Mouse (Mus musculus): Measurements from ENCODE around the gene Adcy7. TPM values are rescaled to one million over a fixed set of nuclear protein-coding genes. Genes with fewer than 3 reads are reported as not detected.

Adcy7 gene
- 2.1 TPM in 2 replicates for polyA plus RNA-seq (2015; fragmentation: Nextera tagmentation; extraction: Ambion mirVana)

GRCm38 (mm10) chr8:88272231-88273050, at the start of gene Adcy7:
Adcy7 (plus strand) TSS chr8:88272403.
- 0 out of 2 replicates have a peak, but pooled peaks have one; percentile 47 for ATAC-seq
- peaks cover 10% of the 10 kb centered on the region for H3K4me1 ChIP-seq (replicated peaks; ENCODE audit: control insufficient read depth, insufficient read depth, low read length)
- H3K9ac ChIP-seq (replicated peaks; ENCODE audit: low read depth, low read length), result peak within 1 kb of the TSS; percentile 59
- H3K27me3 ChIP-seq (replicated peaks; ENCODE audit: control insufficient read depth, insufficient read depth, low read length), result no peaks in the 10 kb centered on the region; the same call in 1 of the 2 replicates
- peak within 1 kb of the TSS; percentile 47 for H3K4me3 ChIP-seq (replicated peaks; ENCODE audit: low read length)
- no peaks in the 10 kb centered on the region for H3K36me3 ChIP-seq (ENCODE audit: control insufficient read depth, insufficient read depth)
- WGBS, result 4% methylated on average over 64 of the region's 64 CpGs
- no peaks in the 10 kb centered on the region for H3K9me3 ChIP-seq (ENCODE audit: control insufficient read depth, low read length)
- no peak within 1 kb of the TSS for H3K27ac ChIP-seq (ENCODE audit: low read length)
- H3K4me2 ChIP-seq (ENCODE audit: low read length), result peak within 1 kb of the TSS; percentile 80

GRCm38 (mm10) chr8:88225358-88225757, 46.8 kb upstream of the Adcy7 start:
- Histone ChIP-seq H3K9ac (replicated peaks; ENCODE audit: low read depth, low read length) (no peak overlapping the region), H3K36me3 (ENCODE audit: control insufficient read depth, insufficient read depth) (no peaks in the 10 kb centered on the region), H3K4me3 (replicated peaks; ENCODE audit: low read length) (no peak overlapping the region), H3K4me2 (ENCODE audit: low read length) (no peak overlapping the region), H3K27ac (ENCODE audit: low read length) (peak overlapping the region; percentile 48), H3K4me1 (replicated peaks; ENCODE audit: control insufficient read depth, insufficient read depth, low read length) (peaks cover 26% of the 10 kb centered on the region), H3K9me3 (ENCODE audit: control insufficient read depth, low read length) (no peaks in the 10 kb centered on the region), H3K27me3 (replicated peaks; ENCODE audit: control insufficient read depth, insufficient read depth, low read length) (no peaks in the 10 kb centered on the region)
- WGBS, result 9% methylated on average over 5 of the region's 5 CpGs
- peak; percentile 54; the same call in 1 of the 2 replicates for ATAC-seq

GRCm38 (mm10) chr8:88227851-88228250, 44.4 kb upstream of the Adcy7 start:
- Histone ChIP-seq H3K27me3 (replicated peaks; ENCODE audit: control insufficient read depth, insufficient read depth, low read length) (no peaks in the 10 kb centered on the region), H3K27ac (ENCODE audit: low read length) (no peak overlapping the region), H3K4me3 (replicated peaks; ENCODE audit: low read length) (no peak overlapping the region), H3K4me1 (replicated peaks; ENCODE audit: control insufficient read depth, insufficient read depth, low read length) (peaks cover 26% of the 10 kb centered on the region), H3K4me2 (ENCODE audit: low read length) (no peak overlapping the region), H3K36me3 (ENCODE audit: control insufficient read depth, insufficient read depth) (no peaks in the 10 kb centered on the region), H3K9me3 (ENCODE audit: control insufficient read depth, low read length) (no peaks in the 10 kb centered on the region), H3K9ac (replicated peaks; ENCODE audit: low read depth, low read length) (no peak overlapping the region)
- no peak for ATAC-seq
- WGBS, result 59% methylated on average over 6 of the region's 6 CpGs

- Histone ChIP-seq H3K9me3 (ENCODE audit: control insufficient read depth, low read length) (no peaks in the 10 kb centered on the region), H3K27ac (ENCODE audit: low read length) (no peak overlapping the region), H3K4me2 (ENCODE audit: low read length) (no peak overlapping the region), H3K36me3 (ENCODE audit: control insufficient read depth, insufficient read depth) (no peaks in the 10 kb centered on the region), H3K4me3 (replicated peaks; ENCODE audit: low read length) (no peak overlapping the region), H3K4me1 (replicated peaks; ENCODE audit: control insufficient read depth, insufficient read depth, low read length) (peaks cover 26% of the 10 kb centered on the region), H3K9ac (replicated peaks; ENCODE audit: low read depth, low read length) (no peak overlapping the region), H3K27me3 (replicated peaks; ENCODE audit: control insufficient read depth, insufficient read depth, low read length) (no peaks in the 10 kb centered on the region)
- 42% methylated on average over 1 of the region's 1 CpGs for WGBS
- no peak for ATAC-seq
Observed at GRCm38 (mm10) chr8:88228286-88228685, 43.9 kb upstream of the Adcy7 start.

- WGBS, result 50% methylated on average over 1 of the region's 1 CpGs
- ATAC-seq, result no peak
Observed at GRCm38 (mm10) chr8:88228800-88229199, 43.4 kb upstream of the Adcy7 start.

GRCm38 (mm10) chr8:88236666-88237065, 35.5 kb upstream of the Adcy7 start:
- ATAC-seq, result no peak
- no peak overlapping the region for H3K9ac ChIP-seq (replicated peaks; ENCODE audit: low read depth, low read length)
- no peaks in the 10 kb centered on the region for H3K36me3 ChIP-seq (ENCODE audit: control insufficient read depth, insufficient read depth)
- H3K4me3 ChIP-seq (replicated peaks; ENCODE audit: low read length), result no peak overlapping the region
- no peaks in the 10 kb centered on the region for H3K9me3 ChIP-seq (ENCODE audit: control insufficient read depth, low read length)
- no peaks in the 10 kb centered on the region for H3K4me1 ChIP-seq (replicated peaks; ENCODE audit: control insufficient read depth, insufficient read depth, low read length)
- no peak overlapping the region for H3K27ac ChIP-seq (ENCODE audit: low read length)
- 71% methylated on average over 2 of the region's 2 CpGs for WGBS
- H3K4me2 ChIP-seq (ENCODE audit: low read length), result no peak overlapping the region
- no peaks in the 10 kb centered on the region for H3K27me3 ChIP-seq (replicated peaks; ENCODE audit: control insufficient read depth, insufficient read depth, low read length)

More at GRCm38 (mm10) chr8:88228800-88229199, 43.4 kb upstream of the Adcy7 start:
- Histone ChIP-seq H3K4me2 (ENCODE audit: low read length) (no peak overlapping the region), H3K27ac (ENCODE audit: low read length) (no peak overlapping the region), H3K9me3 (ENCODE audit: control insufficient read depth, low read length) (no peaks in the 10 kb centered on the region), H3K4me1 (replicated peaks; ENCODE audit: control insufficient read depth, insufficient read depth, low read length) (peaks cover 26% of the 10 kb centered on the region), H3K9ac (replicated peaks; ENCODE audit: low read depth, low read length) (no peak overlapping the region), H3K36me3 (ENCODE audit: control insufficient read depth, insufficient read depth) (no peaks in the 10 kb centered on the region), H3K27me3 (replicated peaks; ENCODE audit: control insufficient read depth, insufficient read depth, low read length) (no peaks in the 10 kb centered on the region), H3K4me3 (replicated peaks; ENCODE audit: low read length) (no peak overlapping the region)

GRCm38 (mm10) chr8:88237606-88238005, 34.6 kb upstream of the Adcy7 start:
- Histone ChIP-seq H3K9me3 (ENCODE audit: control insufficient read depth, low read length) (no peaks in the 10 kb centered on the region), H3K27me3 (replicated peaks; ENCODE audit: control insufficient read depth, insufficient read depth, low read length) (no peaks in the 10 kb centered on the region), H3K4me2 (ENCODE audit: low read length) (no peak overlapping the region), H3K4me3 (replicated peaks; ENCODE audit: low read length) (no peak overlapping the region), H3K27ac (ENCODE audit: low read length) (no peak overlapping the region), H3K4me1 (replicated peaks; ENCODE audit: control insufficient read depth, insufficient read depth, low read length) (no peaks in the 10 kb centered on the region), H3K9ac (replicated peaks; ENCODE audit: low read depth, low read length) (no peak overlapping the region), H3K36me3 (ENCODE audit: control insufficient read depth, insufficient read depth) (no peaks in the 10 kb centered on the region)
- ATAC-seq, result no peak
- WGBS, result 84% methylated on average over 2 of the region's 2 CpGs

GRCm38 (mm10) chr8:88239277-88239676, 32.9 kb upstream of the Adcy7 start:
- Histone ChIP-seq H3K9ac (replicated peaks; ENCODE audit: low read depth, low read length) (no peak overlapping the region), H3K27me3 (replicated peaks; ENCODE audit: control insufficient read depth, insufficient read depth, low read length) (no peaks in the 10 kb centered on the region), H3K9me3 (ENCODE audit: control insufficient read depth, low read length) (no peaks in the 10 kb centered on the region), H3K36me3 (ENCODE audit: control insufficient read depth, insufficient read depth) (no peaks in the 10 kb centered on the region), H3K4me1 (replicated peaks; ENCODE audit: control insufficient read depth, insufficient read depth, low read length) (no peaks in the 10 kb centered on the region), H3K4me2 (ENCODE audit: low read length) (no peak overlapping the region), H3K27ac (ENCODE audit: low read length) (no peak overlapping the region), H3K4me3 (replicated peaks; ENCODE audit: low read length) (no peak overlapping the region)
- WGBS, result 91% methylated on average over 5 of the region's 5 CpGs
- no peak for ATAC-seq

- no peak overlapping the region for H3K4me3 ChIP-seq (replicated peaks; ENCODE audit: low read length)
- H3K9me3 ChIP-seq (ENCODE audit: control insufficient read depth, low read length), result no peaks in the 10 kb centered on the region
- no peak overlapping the region for H3K27ac ChIP-seq (ENCODE audit: low read length)
- H3K4me1 ChIP-seq (replicated peaks; ENCODE audit: control insufficient read depth, insufficient read depth, low read length), result no peaks in the 10 kb centered on the region
- no peak overlapping the region for H3K4me2 ChIP-seq (ENCODE audit: low read length)
- peaks cover 4% of the 10 kb centered on the region; the same call in 1 of the 2 replicates for H3K36me3 ChIP-seq (ENCODE audit: control insufficient read depth, insufficient read depth)
- no peak for ATAC-seq
- 88% methylated on average over 4 of the region's 4 CpGs for WGBS
- H3K9ac ChIP-seq (replicated peaks; ENCODE audit: low read depth, low read length), result no peak overlapping the region
- no peaks in the 10 kb centered on the region for H3K27me3 ChIP-seq (replicated peaks; ENCODE audit: control insufficient read depth, insufficient read depth, low read length)
Observed at GRCm38 (mm10) chr8:88241871-88242270, 30.3 kb upstream of the Adcy7 start.
